16 mouse cellular contexts compared by ENCODE assay signal in genomic region chr19:22729846-22730245, GRCm38 (mm10).
DNase-seq lines count a peak whose midpoint lies in the region; ATAC-seq lines count a peak whose summit lies in the region.
"Had no signal": no experiment of that assay in that cellular context is flagged by ENCODE, and none has a peak within 500 bp of the region (broad histone marks: within the 10 kb centered on the region; RNA-seq: fewer than 3 reads in every experiment).

No protein-coding gene starts in this region.

- no peaks in the 10 kb centered on the region for H3K36me3 ChIP-seq in hindbrain, embryonic 15.5 days
- H3K36me3 ChIP-seq in hindbrain, embryonic 12.5 days = no peaks in the 10 kb centered on the region
- H3K36me3 ChIP-seq in kidney, embryonic 16.5 days (ENCODE audit: insufficient read depth, low read length) = no peaks in the 10 kb centered on the region
- H3K36me3 ChIP-seq: forebrain, embryonic 12.5 days; heart, embryonic 12.5 days; limb, embryonic 12.5 days; liver, embryonic 13.5 days; neural tube, embryonic 12.5 days had no signal

- H3K4me2 ChIP-seq in hindbrain, embryonic 15.5 days = no peak overlapping the region
- H3K4me2 ChIP-seq in hindbrain, embryonic 12.5 days (replicated peaks) = no peak overlapping the region
- no peak overlapping the region for H3K4me2 ChIP-seq in kidney, embryonic 16.5 days (replicated peaks; ENCODE audit: low read depth, low read length)
- H3K4me2 ChIP-seq: forebrain, embryonic 12.5 days; heart, embryonic 12.5 days; limb, embryonic 12.5 days; liver, embryonic 13.5 days; lung, embryonic 14.5 days; neural tube, embryonic 12.5 days had no signal

- WGBS in hindbrain, embryonic 15.5 days = 47% methylated on average over 2 of the region's 2 CpGs
- WGBS in hindbrain, embryonic 12.5 days = 85% methylated on average over 2 of the region's 2 CpGs
- 59% methylated on average over 2 of the region's 2 CpGs for WGBS in kidney, embryonic 16.5 days

- H3K9ac ChIP-seq in hindbrain, embryonic 15.5 days = no peak overlapping the region
- H3K9ac ChIP-seq in hindbrain, embryonic 12.5 days = no peak overlapping the region
- H3K9ac ChIP-seq in kidney, embryonic 16.5 days (replicated peaks; ENCODE audit: low read length) = no peak overlapping the region
- H3K9ac ChIP-seq: forebrain, embryonic 12.5 days; heart, embryonic 12.5 days; limb, embryonic 12.5 days; liver, embryonic 13.5 days; lung, embryonic 14.5 days; neural tube, embryonic 12.5 days had no signal

- 0 out of 2 replicates have a peak, but pooled peaks cover 8% of the 10 kb centered on the region for H3K4me1 ChIP-seq in hindbrain, embryonic 15.5 days (replicated peaks)
- H3K4me1 ChIP-seq in hindbrain, embryonic 12.5 days = peaks cover 4% of the 10 kb centered on the region; the same call in 1 of the 2 replicates
- H3K4me1 ChIP-seq in kidney, embryonic 16.5 days (ENCODE audit: insufficient read depth, low read length) = peaks cover 12% of the 10 kb centered on the region; the same call in 1 of the 2 replicates
- H3K4me1 ChIP-seq: heart, embryonic 12.5 days; liver, embryonic 13.5 days; neural tube, embryonic 12.5 days had no signal

- 0 out of 2 replicates have a peak, but pooled peaks have one; percentile 42 for ATAC-seq in hindbrain, embryonic 15.5 days (ENCODE audit: low FRiP score, low read depth)
- ATAC-seq in hindbrain, embryonic 12.5 days (ENCODE audit: low FRiP score) = no peak
- ATAC-seq in kidney, embryonic 16.5 days (ENCODE audit: low FRiP score, low TSS enrichment) = no peak

- H3K4me3 ChIP-seq in hindbrain, embryonic 15.5 days = no peak overlapping the region
- H3K4me3 ChIP-seq in hindbrain, embryonic 12.5 days = no peak overlapping the region
- H3K4me3 ChIP-seq in kidney, embryonic 16.5 days (ENCODE audit: low read length) = no peak overlapping the region
- H3K4me3 ChIP-seq: forebrain, embryonic 12.5 days; heart, embryonic 12.5 days; limb, embryonic 12.5 days; liver, embryonic 13.5 days; neural tube, embryonic 12.5 days had no signal

- DNase-seq in kidney, postnatal 14 days = peak; percentile 19
- peak; percentile 4 for DNase-seq in retina, postnatal 1 day
- no peak for DNase-seq in retina, embryonic 14.5 days (ENCODE audit: low spot score)
- no peak for DNase-seq in thymus, postnatal 10 days (ENCODE audit: low spot score in 2 of 2)
- DNase-seq: cerebellum, adult 9-10 months; layer of hippocampus, adult 9-11 months; liver, embryonic 13.5 days; lung, embryonic 14.5 days; lung, postnatal 36 days had no signal

- no peaks in the 10 kb centered on the region for H3K27me3 ChIP-seq in hindbrain, embryonic 15.5 days
- H3K27me3 ChIP-seq in hindbrain, embryonic 12.5 days = no peaks in the 10 kb centered on the region
- no peaks in the 10 kb centered on the region for H3K27me3 ChIP-seq in kidney, embryonic 16.5 days (ENCODE audit: insufficient read depth, low read length)
- H3K27me3 ChIP-seq: forebrain, embryonic 12.5 days; heart, embryonic 12.5 days; limb, embryonic 12.5 days; liver, embryonic 13.5 days; neural tube, embryonic 12.5 days had no signal

- no peaks in the 10 kb centered on the region for H3K9me3 ChIP-seq in hindbrain, embryonic 15.5 days
- no peaks in the 10 kb centered on the region for H3K9me3 ChIP-seq in hindbrain, embryonic 12.5 days (replicated peaks)
- H3K9me3 ChIP-seq in kidney, embryonic 16.5 days (ENCODE audit: low read length) = no peaks in the 10 kb centered on the region
- H3K9me3 ChIP-seq: forebrain, embryonic 12.5 days; heart, embryonic 12.5 days; limb, embryonic 12.5 days; liver, embryonic 13.5 days; neural tube, embryonic 12.5 days had no signal

- H3K27ac ChIP-seq in hindbrain, embryonic 15.5 days (replicated peaks) = no peak overlapping the region
- no peak overlapping the region for H3K27ac ChIP-seq in hindbrain, embryonic 12.5 days
- H3K27ac ChIP-seq in kidney, embryonic 16.5 days (ENCODE audit: low read length) = no peak overlapping the region
- H3K27ac ChIP-seq: forebrain, embryonic 12.5 days; limb, embryonic 12.5 days; liver, embryonic 13.5 days; neural tube, embryonic 12.5 days had no signal

Comparison
In these comparisons a context has a peak if more than half of its experiments do, and no peak if none do; other contexts are left out.
1. DNase-seq: peak in kidney, postnatal 14 days (single experiment) and retina, postnatal 1 day (single experiment); none in retina, embryonic 14.5 days (single experiment) and thymus, postnatal 10 days (0 of 2).